Mouse (Mus musculus) midbrain, embryonic 16.5 days (tissue): ENCODE results near the gene Zfp324. TPM values are rescaled to one million over a fixed set of nuclear protein-coding genes. Genes with fewer than 3 reads are reported as not detected.
A peak's percentile ranks its signal among the peaks of the same experiment; 100 is the strongest.

Source experiments
- ATAC-seq: fragments of 200-750 bp; cut with Nextera tagmentation; 2 replicates; pipeline ENCODE4 v1.8.0; 2017; ENCODE audit warnings: moderate TSS enrichment
- H3K27ac ChIP-seq: fragments of 300-500 bp; sonication (generic); 2 replicates; pipeline ENCODE4 v1.5.1; 2014; ENCODE audit warnings: mild to moderate bottlenecking, low read length, mixed read lengths
- H3K27me3 ChIP-seq: fragments of 300-500 bp; sonication (generic); 2 replicates; pipeline ENCODE4 v1.6.1; 2014; ENCODE audit warnings: low read depth, low read length, mixed read lengths; ENCODE audit not compliant: control insufficient read depth, insufficient read depth
- H3K36me3 ChIP-seq: fragments of 300-500 bp; sonication (generic); 2 replicates; pipeline ENCODE4 v1.6.1; 2014; ENCODE audit warnings: mild to moderate bottlenecking, low read length, moderate library complexity, mixed read lengths; ENCODE audit not compliant: control insufficient read depth, insufficient read depth
- H3K4me1 ChIP-seq: fragments of 300-500 bp; sonication (generic); 2 replicates; pipeline ENCODE4 v1.6.1; 2014; ENCODE audit warnings: mild to moderate bottlenecking, low read length, mixed read lengths; ENCODE audit not compliant: control insufficient read depth, insufficient read depth
- H3K4me2 ChIP-seq: fragments of 300-500 bp; sonication (generic); 2 replicates; pipeline ENCODE4 v1.6.1; 2014; ENCODE audit warnings: mild to moderate bottlenecking, low read length, mixed read lengths
- H3K4me3 ChIP-seq: fragments of 300-500 bp; sonication (generic); 2 replicates; pipeline ENCODE4 v1.5.1; 2014; ENCODE audit warnings: low read depth, mild to moderate bottlenecking, low read length, moderate library complexity, mixed read lengths
- H3K9ac ChIP-seq: fragments of 300-500 bp; sonication (generic); 2 replicates; pipeline ENCODE4 v1.6.1; 2014; ENCODE audit warnings: low read depth, low read length, mixed read lengths
- H3K9me3 ChIP-seq: fragments of 300-500 bp; sonication (generic); replicated peaks from 2 replicates; pipeline ENCODE4 v1.6.1; 2014; ENCODE audit warnings: mild to moderate bottlenecking, low read length, mixed read lengths; ENCODE audit not compliant: control insufficient read depth, poor library complexity, severe bottlenecking
- WGBS: fragments of 180-500 bp; shearing (Covaris S2); extraction: QIAGEN DNeasy Blood & Tissue Kit; methylation state at CpG from one replicate; pipeline ENCODE4 v1.1.7; 2014; 5-methylcytosine and 5-hydroxymethylcytosine counted together
- polyA plus RNA-seq: library from polyadenylated mRNA; unstranded; fragments of >200 nt; fragmentation: Nextera tagmentation; extraction: Ambion mirVana; gene quantifications from 2 replicates; pipeline ENCODE4 v1.2.1, GENCODE M21; 2015

Zfp324 gene
- polyA plus RNA-seq, 1 experiment from 2014 or later: 14.5 TPM

DNA sequence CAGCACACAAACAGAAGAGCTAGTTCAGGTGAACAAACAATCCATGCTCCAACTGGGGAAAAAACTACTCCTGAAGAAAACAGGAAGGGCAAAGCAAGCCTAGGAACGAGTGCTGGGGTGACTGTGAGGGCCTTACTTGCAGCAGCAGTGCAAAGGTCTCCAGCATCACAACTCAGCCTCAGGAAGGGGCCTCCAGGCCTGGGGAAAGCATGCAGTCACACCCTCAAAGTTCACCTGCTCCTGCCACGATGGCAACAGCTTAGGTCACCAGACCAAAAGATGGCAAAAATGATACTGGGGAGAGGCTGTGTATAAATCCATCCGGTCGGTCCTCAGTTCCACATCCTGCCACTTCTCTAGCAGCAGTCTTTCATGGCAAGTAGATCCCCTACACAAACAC lies 6.7 kb upstream of the Zfp324 start:
- ATAC-seq: no peak
- Histone ChIP-seq H3K9ac (no peak overlapping the region), H3K9me3 (no peaks in the 10 kb centered on the region), H3K4me3 (no peak overlapping the region), H3K4me1 (peaks cover 3% of the 10 kb centered on the region), H3K27me3 (no peaks in the 10 kb centered on the region), H3K4me2 (no peak overlapping the region), H3K27ac (no peak overlapping the region), H3K36me3 (no peaks in the 10 kb centered on the region)
- WGBS: 83% methylated on average over 4 of the region's 4 CpGs

DNA sequence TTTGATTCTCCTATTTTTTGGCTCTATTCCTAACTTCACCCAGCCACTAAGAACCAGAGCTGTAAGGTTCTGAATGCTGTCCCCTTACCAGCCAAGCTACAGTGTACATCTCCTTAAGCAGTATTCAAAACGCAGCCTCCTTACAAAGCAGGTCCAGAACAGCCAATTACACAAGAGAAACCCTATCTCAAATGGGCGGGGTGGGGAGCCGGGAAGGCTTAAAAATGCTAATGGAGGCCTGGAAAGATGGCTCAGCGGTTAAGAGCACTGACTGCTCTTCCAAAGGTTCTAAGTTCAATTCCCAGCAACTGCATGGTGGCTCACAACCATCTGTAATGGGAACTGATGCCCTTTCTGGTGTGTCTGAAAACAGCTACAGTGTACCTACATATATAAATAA lies 5.9 kb upstream of the Zfp324 start:
- no peak for ATAC-seq
- H3K36me3 ChIP-seq: no peaks in the 10 kb centered on the region
- no peak overlapping the region for H3K4me3 ChIP-seq
- WGBS: 14% methylated on average over 4 of the region's 4 CpGs
- no peak overlapping the region for H3K27ac ChIP-seq
- no peak overlapping the region for H3K9ac ChIP-seq
- H3K4me2 ChIP-seq: no peak overlapping the region
- no peaks in the 10 kb centered on the region for H3K27me3 ChIP-seq
- no peaks in the 10 kb centered on the region for H3K9me3 ChIP-seq
- peaks cover 5% of the 10 kb centered on the region for H3K4me1 ChIP-seq

DNA sequence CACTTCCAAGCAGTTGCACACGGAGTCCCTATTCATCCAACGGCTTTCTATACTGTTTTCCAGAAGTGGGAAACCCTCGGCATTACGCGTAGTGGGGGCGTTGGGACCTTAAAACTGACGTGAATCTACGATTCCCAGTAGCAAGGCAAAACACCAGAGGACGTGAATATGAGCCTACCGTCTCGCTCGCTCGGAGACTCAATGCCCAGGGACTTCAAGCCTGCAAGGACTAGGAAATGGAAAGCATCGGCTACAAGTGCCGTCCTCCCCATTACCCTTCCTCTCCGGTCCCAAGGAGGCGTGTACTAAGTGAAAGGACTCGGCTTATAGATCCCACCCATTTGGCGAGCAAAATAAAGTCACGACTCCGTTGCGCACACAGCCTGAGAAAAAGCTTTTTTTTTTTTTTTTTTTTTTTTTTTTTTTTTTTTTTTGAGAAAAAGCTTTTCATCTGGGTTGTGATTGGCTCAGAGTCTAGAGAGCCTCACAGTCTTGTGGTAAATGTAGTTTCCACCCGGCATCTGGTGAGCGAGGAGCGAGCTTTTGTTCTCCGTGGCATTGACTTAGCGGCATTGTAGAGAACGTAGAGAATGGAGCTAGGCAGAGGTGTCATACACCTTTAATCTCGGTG lies 4.0 kb upstream of the Zfp324 start:
- H3K4me3 ChIP-seq: peak overlapping the region; percentile 49
- 2% methylated on average over 29 of the region's 29 CpGs for WGBS
- H3K9ac ChIP-seq: peak overlapping the region; percentile 75
- H3K4me1 ChIP-seq: peaks cover 12% of the 10 kb centered on the region
- no peaks in the 10 kb centered on the region for H3K9me3 ChIP-seq
- no peaks in the 10 kb centered on the region for H3K36me3 ChIP-seq
- peak; percentile 74 for ATAC-seq
- H3K27me3 ChIP-seq: no peaks in the 10 kb centered on the region
- peak overlapping the region; percentile 73 for H3K4me2 ChIP-seq
- H3K27ac ChIP-seq: peak overlapping the region; percentile 87

DNA sequence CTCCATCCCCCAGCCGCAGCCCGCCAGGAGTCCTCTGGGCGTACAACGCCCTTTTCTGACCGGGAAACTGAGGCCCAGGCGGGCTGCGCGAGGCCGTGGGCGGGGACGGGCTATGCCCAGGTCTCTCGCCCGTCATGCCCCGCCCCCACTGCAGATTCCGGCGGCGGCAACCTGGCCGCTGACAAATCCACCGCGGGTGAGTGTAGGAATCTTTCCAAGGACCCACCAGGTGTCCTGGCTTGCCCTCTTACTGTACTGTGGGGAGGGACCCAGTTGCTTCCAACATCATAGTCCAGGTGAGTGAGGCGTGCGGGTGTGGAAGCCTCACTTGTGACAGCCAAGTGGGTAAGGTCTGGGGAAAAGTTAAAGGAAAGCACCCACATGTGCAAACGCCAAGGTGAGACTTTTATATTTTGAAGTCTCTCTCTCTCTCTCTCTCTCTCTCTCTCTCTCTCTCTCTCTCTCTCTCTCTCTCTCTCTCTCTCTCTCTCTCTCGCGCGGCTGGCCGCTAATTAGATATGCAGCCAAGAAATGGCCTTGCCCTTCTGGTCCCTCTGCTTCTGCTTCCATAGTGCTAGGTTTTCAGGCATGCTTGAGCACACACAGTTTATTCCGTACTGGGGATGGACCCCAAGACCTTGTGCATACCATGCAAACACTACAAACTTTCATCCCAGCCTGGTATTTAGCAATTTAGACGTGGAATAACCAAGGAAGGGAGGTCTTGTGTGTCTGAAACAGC lies 637 bp downstream of the Zfp324 start:
- WGBS: under 1% methylated on average over 29 of the region's 29 CpGs
- Histone ChIP-seq H3K4me3 (peak overlapping the region; percentile 94), H3K27ac (peak overlapping the region; percentile 91), H3K9ac (peak overlapping the region; percentile 98), H3K9me3 (no peaks in the 10 kb centered on the region), H3K27me3 (no peaks in the 10 kb centered on the region), H3K4me2 (peak overlapping the region; percentile 67), H3K36me3 (peaks cover 18% of the 10 kb centered on the region), H3K4me1 (peaks cover 19% of the 10 kb centered on the region)
- peak; percentile 59 for ATAC-seq

DNA sequence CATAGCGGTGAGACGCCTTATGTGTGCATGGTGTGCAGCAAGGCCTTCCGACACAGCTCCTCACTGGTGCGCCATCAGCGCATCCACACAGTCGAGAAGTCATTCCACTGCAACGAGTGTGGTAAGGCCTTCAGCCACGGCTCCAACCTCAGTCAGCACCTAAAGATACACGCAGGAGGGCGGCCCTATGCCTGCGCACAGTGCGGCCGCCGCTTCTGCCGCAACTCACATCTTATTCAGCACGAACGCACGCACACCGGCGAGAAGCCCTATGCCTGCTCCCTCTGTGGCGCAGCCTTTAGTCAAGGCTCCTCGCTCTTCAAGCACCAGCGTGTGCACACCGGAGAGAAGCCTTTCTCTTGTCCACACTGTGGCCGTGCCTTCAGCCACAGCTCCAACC lies 5.3 kb downstream of the Zfp324 start:
- 98% methylated on average over 25 of the region's 25 CpGs for WGBS
- ATAC-seq: no peak
- Histone ChIP-seq H3K9me3 (no peaks in the 10 kb centered on the region), H3K36me3 (peaks cover 28% of the 10 kb centered on the region), H3K27me3 (no peaks in the 10 kb centered on the region), H3K4me2 (no peak overlapping the region), H3K9ac (no peak overlapping the region), H3K4me3 (no peak overlapping the region), H3K4me1 (peaks cover 11% of the 10 kb centered on the region), H3K27ac (no peak overlapping the region)

DNA sequence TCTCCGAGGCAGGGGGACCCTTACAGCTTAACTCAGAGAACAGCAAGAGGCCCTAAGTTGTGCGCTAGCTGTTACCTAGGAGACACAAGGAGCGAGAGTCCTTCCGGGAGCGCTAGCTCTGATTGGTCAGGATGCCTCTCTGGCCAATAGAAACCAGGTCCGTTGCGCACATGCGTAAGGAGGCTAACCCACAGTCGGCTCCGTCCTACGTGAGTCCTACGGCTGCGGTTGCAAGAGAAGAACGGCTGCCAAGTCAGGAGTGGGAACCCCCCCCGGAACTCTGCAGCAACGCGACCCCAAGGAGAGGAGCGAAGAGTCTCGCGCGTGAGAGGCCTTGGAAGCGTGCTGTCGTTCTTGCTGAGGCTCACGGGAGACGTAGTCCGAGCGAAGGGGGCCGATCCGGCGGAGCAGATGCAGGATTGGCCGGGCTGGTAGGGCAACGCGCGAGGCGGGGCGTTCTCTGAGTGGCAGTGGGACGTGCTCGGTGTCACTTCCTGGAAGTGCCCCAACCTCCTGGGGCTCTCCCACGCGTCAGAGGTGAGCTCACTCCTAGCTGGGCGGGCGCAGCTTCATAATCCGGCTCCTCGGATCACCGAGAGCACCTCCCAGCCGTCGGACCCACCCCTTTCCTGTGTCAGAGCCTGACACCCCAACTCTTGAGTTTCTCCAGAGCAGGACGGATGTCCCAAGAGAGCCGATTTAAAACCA lies 12.2 kb downstream of the Zfp324 start, which contains the start of gene Zfp446:
Zfp446 (plus strand) TSS at position 167 of the 708 bp plus-strand sequence.
- WGBS: under 1% methylated on average over 49 of the region's 49 CpGs
- Histone ChIP-seq H3K27ac (peak within 1 kb of the TSS; percentile 97), H3K9ac (peak within 1 kb of the TSS; percentile 77), H3K9me3 (no peaks in the 10 kb centered on the region), H3K27me3 (no peaks in the 10 kb centered on the region), H3K4me3 (peak within 1 kb of the TSS; percentile 63), H3K4me2 (peak within 1 kb of the TSS; percentile 74), H3K4me1 (peaks cover 12% of the 10 kb centered on the region), H3K36me3 (peaks cover 9% of the 10 kb centered on the region; the same call in 1 of the 2 replicates)
- ATAC-seq: peak; percentile 99

DNA sequence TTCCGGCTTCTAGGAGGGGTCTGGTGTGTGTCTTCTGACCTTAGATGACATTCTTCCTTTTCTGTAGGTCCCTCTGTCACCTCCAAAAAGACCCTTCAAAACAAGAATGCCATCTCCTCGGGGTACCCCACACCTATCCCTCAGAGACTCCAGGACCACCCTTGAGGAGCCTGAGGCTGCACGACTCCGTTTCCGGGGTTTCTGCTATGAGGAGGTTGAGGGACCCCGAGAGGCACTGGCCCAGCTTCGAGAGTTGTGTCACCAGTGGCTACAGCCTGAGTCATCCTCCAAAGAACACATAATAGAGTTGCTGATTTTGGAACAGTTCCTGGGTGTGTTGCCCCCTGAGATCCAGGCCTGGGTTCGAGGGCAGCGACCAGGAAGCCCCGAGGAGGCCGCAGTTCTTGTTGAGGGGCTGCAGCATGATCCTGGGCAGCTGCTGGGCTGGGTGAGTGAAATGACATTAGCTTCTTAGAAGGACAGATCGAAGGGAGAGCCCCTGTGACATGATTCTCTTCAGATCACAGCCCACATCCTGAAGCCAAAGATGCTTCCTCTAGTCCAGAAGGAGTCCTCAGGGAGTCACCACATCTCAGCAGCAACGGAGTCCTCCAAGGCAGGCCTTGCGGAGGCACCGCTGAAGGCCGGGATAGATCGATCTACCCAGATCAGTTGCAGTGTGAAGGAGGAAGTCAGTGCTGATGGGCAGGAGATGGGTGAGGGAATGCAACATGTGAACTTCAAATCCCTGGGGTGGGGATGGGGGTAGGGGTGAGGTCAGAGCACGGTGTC lies 13.5 kb downstream of the Zfp324 start:
- H3K27me3 ChIP-seq: no peaks in the 10 kb centered on the region
- H3K36me3 ChIP-seq: peaks cover 5% of the 10 kb centered on the region; the same call in 1 of the 2 replicates
- ATAC-seq: no peak
- H3K4me1 ChIP-seq: peaks cover 12% of the 10 kb centered on the region
- no peaks in the 10 kb centered on the region for H3K9me3 ChIP-seq
- H3K4me2 ChIP-seq: peak overlapping the region; percentile 74
- no peak overlapping the region for H3K4me3 ChIP-seq
- H3K27ac ChIP-seq: peak overlapping the region; percentile 97
- H3K9ac ChIP-seq: peak overlapping the region; percentile 77; the same call in 1 of the 2 replicates
- 89% methylated on average over 18 of the region's 18 CpGs for WGBS

DNA sequence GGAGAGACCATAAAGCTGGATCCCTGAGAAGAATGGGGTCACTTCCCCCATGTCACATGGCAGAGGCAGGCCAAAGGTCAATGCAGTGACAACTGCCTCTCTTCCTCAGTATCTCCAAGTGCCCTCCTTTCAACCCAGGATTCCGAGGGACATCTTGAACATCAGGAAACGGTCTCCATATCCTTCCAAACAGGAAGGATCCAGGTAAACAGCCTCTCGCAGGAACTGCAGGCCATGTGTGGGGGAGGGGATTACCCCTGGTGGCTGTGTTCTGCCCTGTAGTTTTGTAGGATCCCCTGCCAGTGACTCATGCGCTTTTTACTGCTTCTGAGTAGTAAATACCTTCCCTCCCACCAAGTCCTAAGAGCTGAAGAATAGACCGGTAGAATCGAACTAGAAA lies 14.1 kb downstream of the Zfp324 start:
- H3K4me1 ChIP-seq: peaks cover 12% of the 10 kb centered on the region
- H3K9ac ChIP-seq: no peak overlapping the region
- H3K27ac ChIP-seq: no peak overlapping the region
- H3K4me3 ChIP-seq: no peak overlapping the region
- peaks cover 5% of the 10 kb centered on the region; the same call in 1 of the 2 replicates for H3K36me3 ChIP-seq
- H3K4me2 ChIP-seq: no peak overlapping the region
- H3K9me3 ChIP-seq: no peaks in the 10 kb centered on the region
- ATAC-seq: no peak
- no peaks in the 10 kb centered on the region for H3K27me3 ChIP-seq
- 83% methylated on average over 6 of the region's 6 CpGs for WGBS
